Mouse (Mus musculus) testis, adult 2 months (tissue): ENCODE measurements around the gene Sema3a.

Experiments
- CTCF ChIP-seq: fragments of 200-500 bp; IDR thresholded peaks from 2 replicates; pipeline ENCODE4 v1.5.1; 2012; ENCODE audit warnings: low read depth, mild to moderate bottlenecking, inconsistent platforms, low read length, moderate library complexity; ENCODE audit not compliant: control insufficient read depth, insufficient read depth, insufficient replicate concordance
- POLR2A ChIP-seq: fragments of 200-500 bp; IDR thresholded peaks from 2 replicates; pipeline ENCODE4 v1.6.1; 2012; ENCODE audit warnings: low read depth, mild to moderate bottlenecking, inconsistent platforms, low read length, moderate library complexity; ENCODE audit not compliant: control insufficient read depth

DNA sequence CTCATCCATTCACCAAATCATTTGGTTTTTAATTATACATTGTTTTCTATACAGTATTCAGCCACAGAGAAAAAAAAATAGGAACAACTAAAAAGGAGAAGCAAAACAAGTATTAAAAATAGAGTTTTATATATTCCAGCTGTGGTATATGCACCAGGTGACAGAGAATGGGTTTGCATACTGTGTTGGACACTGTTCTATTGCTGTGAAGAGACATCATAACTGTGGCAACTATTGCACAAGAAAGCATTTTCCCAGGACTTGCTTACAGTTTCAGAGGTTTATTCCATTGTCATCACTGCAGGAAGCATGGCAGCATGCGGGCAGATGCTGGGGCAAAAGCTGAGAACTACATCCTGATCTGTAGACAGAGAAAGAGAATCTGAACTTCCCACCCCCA, 425.7 kb downstream of the Sema3a start:
- TF ChIP-seq CTCF (no peak), POLR2A (no peak)
